Mouse (Mus musculus): ENCODE data around the gene Gm13103.
"Not testable (repeated sequence)": the region's sequence is repeated elsewhere in the genome, so short reads cannot be mapped to it uniquely, and the experiment has no call there.

Gene Gm13103

DNA sequence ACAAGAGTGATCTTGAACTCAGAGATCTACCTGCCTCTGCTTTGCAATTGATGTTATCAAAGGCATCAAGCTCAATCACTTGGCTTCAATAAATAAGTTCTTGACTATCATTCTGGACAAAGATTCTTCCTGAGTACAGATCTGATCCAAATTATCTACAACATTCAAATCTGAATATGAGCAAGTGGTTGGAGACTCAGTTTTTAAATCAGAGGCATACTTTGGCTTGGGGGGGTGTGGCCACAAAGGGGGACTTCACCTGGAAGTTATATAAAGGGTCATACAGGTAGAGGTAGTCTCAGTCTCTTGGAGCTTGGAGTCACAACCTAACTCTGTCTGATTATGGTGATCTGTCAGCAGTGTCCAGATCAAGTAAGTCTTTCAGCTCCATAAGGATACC, at the start of gene Gm13103:
TSS of gene Gm13103 (plus strand) at position 301 of the 400 bp plus-strand sequence.
- CTCF ChIA-PET: not testable (repeated sequence)

DNA sequence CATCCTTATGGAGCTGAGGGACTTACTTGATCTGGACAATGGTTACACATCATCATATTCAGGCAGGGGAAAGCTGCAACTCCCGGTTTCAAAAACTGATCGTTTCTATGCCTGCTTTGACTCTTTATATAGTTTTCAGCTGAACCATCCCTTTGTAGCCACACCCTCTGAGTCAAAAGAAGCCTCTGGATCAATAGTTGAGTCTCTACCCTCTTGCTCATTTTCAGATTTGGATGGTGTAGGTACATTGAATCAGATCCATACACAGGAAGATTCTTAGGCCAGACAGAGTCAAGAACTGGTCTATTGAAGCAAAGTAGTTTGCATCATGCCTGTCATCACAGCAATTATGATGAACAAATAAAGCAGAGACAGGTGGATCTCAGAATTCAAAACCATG, 30.3 kb upstream of the Gm13103 start, which contains the start of gene Gm13084:
TSS of gene Gm13084 (minus strand) at position 101 of the 400 bp plus-strand sequence.
- CTCF ChIA-PET: no interaction called here

DNA sequence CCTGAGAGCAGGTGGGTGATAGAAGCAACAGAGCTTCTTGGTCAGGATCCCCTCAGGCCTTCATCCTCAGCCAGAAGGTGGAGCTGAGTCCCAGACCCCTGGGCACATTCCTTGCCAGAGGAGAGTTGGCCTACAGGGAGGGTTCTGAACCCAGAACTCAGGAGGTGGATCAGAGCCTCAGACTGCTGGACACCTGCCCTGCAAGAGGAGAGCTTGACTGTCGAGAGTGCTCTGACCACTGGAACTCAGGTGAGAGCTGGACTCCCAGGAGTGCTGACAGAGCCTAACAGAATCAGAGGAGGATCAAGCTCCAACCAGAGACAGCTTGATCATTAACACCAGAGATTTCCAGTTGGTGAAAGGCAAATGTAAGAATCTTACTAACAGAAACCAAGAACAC, 36.1 kb downstream of the Gm13103 start:
- CTCF ChIA-PET: not testable (repeated sequence)

DNA sequence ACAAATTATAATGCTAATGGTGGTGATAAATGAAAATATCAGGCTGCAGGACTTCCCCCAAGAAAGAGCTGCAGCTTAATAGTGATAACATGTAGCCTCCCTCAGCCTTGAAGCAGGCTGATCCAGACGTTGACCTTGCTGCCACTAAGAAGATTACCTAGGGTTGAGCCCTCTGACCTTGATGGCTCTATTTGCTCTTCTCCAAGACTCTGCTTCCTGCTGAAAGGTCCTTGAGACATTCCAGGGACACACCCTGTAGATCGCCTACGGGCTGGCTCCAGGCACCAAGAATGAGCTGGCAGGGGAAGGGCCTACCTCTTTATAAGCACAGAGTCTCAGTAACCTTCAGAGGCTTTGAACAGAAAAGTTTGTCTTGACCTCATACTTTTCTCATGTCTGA, 48.1 kb downstream of the Gm13103 start:
- CTCF ChIA-PET: not testable (repeated sequence)

DNA sequence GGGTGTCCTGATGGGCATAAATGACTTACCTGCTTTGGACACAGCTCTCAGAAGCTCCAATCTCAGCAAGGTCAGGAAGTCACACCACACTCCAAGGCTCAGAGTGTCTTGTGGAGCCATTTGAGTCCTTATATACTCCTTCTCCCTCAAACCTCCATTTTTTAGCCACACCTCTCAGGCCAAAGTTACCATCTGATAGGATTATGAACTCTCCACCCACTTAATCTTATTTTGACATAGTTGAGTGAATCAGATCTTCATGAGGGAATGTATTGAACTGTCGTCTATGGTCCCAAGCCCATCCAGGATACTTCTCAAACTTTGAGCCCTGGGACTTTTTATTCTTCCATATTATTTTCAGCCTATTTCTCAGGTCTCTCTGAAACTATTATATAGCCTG, 54.0 kb downstream of the Gm13103 start, which contains the start of gene Pramef6:
TSS of gene Pramef6 (minus strand) at position 101 of the 400 bp plus-strand sequence.
- CTCF ChIA-PET: not testable (repeated sequence)

All from spleen, embryonic (tissue).